Mouse (Mus musculus): Measurements from ENCODE around the gene 2010109A12Rik.

GRCm38 (mm10) chr5:93255759-93256265, 49.5 kb downstream of the 2010109A12Rik start:
- TF ChIP-seq CHD2 (IDR thresholded peaks at IDR 0.05; ENCODE audit: low read depth, low read length) (no peak), ZNF384 (IDR thresholded peaks at IDR 0.05; ENCODE audit: low read depth, low read length) (no peak), MAFK (IDR thresholded peaks at IDR 0.05; ENCODE audit: insufficient read depth, low read depth, low read length) (no peak), HCFC1 (IDR thresholded peaks at IDR 0.05; ENCODE audit: borderline replicate concordance, insufficient read depth, low read length) (no peak)

Data from ES-E14 (cell line).